ENCODE assay signal across 26 mouse cellular contexts in the genomic region with DNA sequence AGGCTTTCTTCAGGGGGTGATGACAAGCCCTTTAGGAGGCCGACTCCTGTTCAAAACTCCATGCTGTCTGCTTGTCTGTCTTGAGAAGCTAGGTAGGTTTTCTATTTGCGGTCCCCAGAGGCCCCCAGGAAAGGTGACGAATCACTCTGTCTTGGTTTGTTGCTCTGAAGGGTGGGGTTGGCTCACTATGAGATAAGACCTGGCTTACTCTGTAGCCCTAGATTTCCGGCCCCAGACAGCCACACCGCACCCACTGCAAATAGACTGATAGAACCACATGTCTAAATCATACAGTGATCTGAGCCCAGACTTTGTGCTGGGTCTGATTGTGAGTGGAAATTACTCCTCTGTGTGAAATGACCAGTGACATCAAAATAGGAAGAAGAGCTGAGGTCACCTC. TPM values are rescaled to one million over a fixed set of nuclear protein-coding genes. Genes with fewer than 3 reads are reported as not detected.
DNase-seq lines count a peak whose midpoint lies in the region; ATAC-seq and TF ChIP-seq lines count a peak whose summit lies in the region.
"Had no signal": no experiment of that assay in that cellular context is flagged by ENCODE, and none has a peak within 500 bp of the region (broad histone marks: within the 10 kb centered on the region; RNA-seq: fewer than 3 reads in every experiment).

No protein-coding gene starts in this region.

- intact Hi-C loops in gastrocnemius, adult 2 months (cut with DNase I), result no loop called here

- no peak overlapping the region for H3K4me2 ChIP-seq in intestine, embryonic 14.5 days (ENCODE audit: low read length)
- no peak overlapping the region for H3K4me2 ChIP-seq in liver, embryonic 13.5 days
- no peak overlapping the region for H3K4me2 ChIP-seq in stomach, embryonic 14.5 days (replicated peaks; ENCODE audit: low read depth, low read length)
- no peak overlapping the region for H3K4me2 ChIP-seq in hindbrain, embryonic 12.5 days (replicated peaks)
- H3K4me2 ChIP-seq: embryonic facial prominence, embryonic 15.5 days; heart, embryonic 12.5 days; neural tube, embryonic 13.5 days had no signal

- 0 out of 2 replicates have a peak, but pooled peaks have one; percentile 70 for ATAC-seq in intestine, embryonic 14.5 days (replicated peaks; ENCODE audit: low FRiP score, low TSS enrichment, low read depth)
- ATAC-seq in liver, embryonic 13.5 days (ENCODE audit: low read depth), result peak; percentile 83
- ATAC-seq in stomach, embryonic 14.5 days (ENCODE audit: insufficient number of reproducible peaks, insufficient read depth, low FRiP score, low read depth), result peak; percentile 63; the same call in 1 of the 2 replicates
- ATAC-seq in hindbrain, embryonic 12.5 days (ENCODE audit: low FRiP score), result no peak
- ATAC-seq: forebrain, embryonic 16.5 days; hindbrain, postnatal 0 days; lung, postnatal 0 days had no signal

- 68% methylated on average over 5 of the region's 5 CpGs for WGBS in intestine, embryonic 14.5 days
- 16% methylated on average over 5 of the region's 5 CpGs for WGBS in liver, embryonic 13.5 days (ENCODE audit: insufficient replicate concordance)
- WGBS in stomach, embryonic 14.5 days, result 59% methylated on average over 5 of the region's 5 CpGs
- WGBS in hindbrain, embryonic 12.5 days, result 94% methylated on average over 5 of the region's 5 CpGs

- peaks cover 16 to 52% of the 10 kb centered on the region in 2 experiments for H3K36me3 ChIP-seq in MEL (ENCODE audit: control insufficient read depth in 1 of 2, insufficient read depth in 2 of 2, low read length in 2 of 2)
- H3K36me3 ChIP-seq in intestine, embryonic 14.5 days (ENCODE audit: control insufficient read depth, insufficient read depth, low read length), result peaks cover 62% of the 10 kb centered on the region
- peaks cover 27% of the 10 kb centered on the region for H3K36me3 ChIP-seq in liver, embryonic 13.5 days
- peaks cover 23% of the 10 kb centered on the region for H3K36me3 ChIP-seq in stomach, embryonic 14.5 days (ENCODE audit: control insufficient read depth, insufficient read depth, low read length)
- H3K36me3 ChIP-seq in hindbrain, embryonic 12.5 days, result peaks cover 75% of the 10 kb centered on the region

- no peaks in the 10 kb centered on the region for H3K79me2 ChIP-seq in MEL (ENCODE audit: control insufficient read depth, insufficient read depth, low read length, poor library complexity)

- DNase-seq in MEL (ENCODE audit: low read depth, low spot score), result peak; percentile 91
- DNase-seq in intestine, embryonic 14.5 days (ENCODE audit: low spot score), result peak; percentile 54
- DNase-seq in liver, embryonic 13.5 days, result peak; percentile 50
- DNase-seq in gastrocnemius, adult 2 months, result no peak
- no peak for DNase-seq in embryo, embryonic 9.5 days (ENCODE audit: extremely low spot score)
- no peak for DNase-seq in heart, postnatal 4 days
- DNase-seq: adrenal gland, adult 8-10 months; cerebellum, postnatal 10 days; embryo, embryonic 11 days; kidney, adult 9 months; kidney, postnatal 4 days; layer of hippocampus, adult 9-11 months; left cerebral cortex, postnatal 4 days; midbrain, embryonic 14.5 days; right cerebral cortex, adult 18-20 months had no signal

- TF ChIP-seq CTCF in MEL (IDR thresholded peaks at IDR 0.05 in 2 of 3, conservative IDR thresholded peaks at IDR 0.05 in 1 of 3; ENCODE audit: control insufficient read depth in 1 of 3, insufficient read depth in 1 of 3, low read depth in 2 of 3, low read length in 3 of 3, poor library complexity in 1 of 3, severe bottlenecking in 1 of 3), result no peak
- TF ChIP-seq CTCF in gastrocnemius, adult 2 months (IDR thresholded peaks at IDR 0.05), result no peak

- no peaks in the 10 kb centered on the region for H3K27me3 ChIP-seq in MEL (ENCODE audit: control insufficient read depth in 1 of 2, insufficient read depth in 2 of 2, low read length in 2 of 2)
- no peaks in the 10 kb centered on the region for H3K27me3 ChIP-seq in intestine, embryonic 14.5 days (replicated peaks; ENCODE audit: control insufficient read depth, insufficient read depth, low read length)
- H3K27me3 ChIP-seq in liver, embryonic 13.5 days, result 0 out of 2 replicates have a peak, but pooled peaks cover 4% of the 10 kb centered on the region
- H3K27me3 ChIP-seq in stomach, embryonic 14.5 days (ENCODE audit: control insufficient read depth, insufficient read depth, low read length), result no peaks in the 10 kb centered on the region
- H3K27me3 ChIP-seq in hindbrain, embryonic 12.5 days, result no peaks in the 10 kb centered on the region
- H3K27me3 ChIP-seq: CH12.LX; embryonic facial prominence, embryonic 15.5 days; heart, embryonic 12.5 days; neural tube, embryonic 13.5 days had no signal

- H3K27ac ChIP-seq in MEL (ENCODE audit: control insufficient read depth, low read depth, low read length), result peak overlapping the region; percentile 87
- H3K27ac ChIP-seq in intestine, embryonic 14.5 days (ENCODE audit: low read depth), result no peak overlapping the region
- no peak overlapping the region for H3K27ac ChIP-seq in liver, embryonic 13.5 days
- H3K27ac ChIP-seq in stomach, embryonic 14.5 days (ENCODE audit: low read length), result no peak overlapping the region
- no peak overlapping the region for H3K27ac ChIP-seq in hindbrain, embryonic 12.5 days
- no peak overlapping the region for H3K27ac ChIP-seq in gastrocnemius, adult 2 months
- H3K27ac ChIP-seq: embryonic facial prominence, embryonic 15.5 days; hindbrain, postnatal 0 days; left cerebral cortex, adult 2 months; neural tube, embryonic 13.5 days had no signal

- TF ChIP-seq POLR2A in MEL (IDR thresholded peaks at IDR 0.05; ENCODE audit: control insufficient read depth in 1 of 2, insufficient read depth in 1 of 2, low read depth in 1 of 2, low read length in 2 of 2, poor library complexity in 1 of 2), result no peak

- TF ChIP-seq EP300 in MEL (IDR thresholded peaks at IDR 0.05; ENCODE audit: low read depth in 1 of 2, low read length in 2 of 2), result peak; percentile 89 to 95

- no peaks in the 10 kb centered on the region for H3K9me3 ChIP-seq in MEL (replicated peaks; ENCODE audit: insufficient read depth, low read length)
- no peaks in the 10 kb centered on the region for H3K9me3 ChIP-seq in intestine, embryonic 14.5 days (ENCODE audit: control insufficient read depth, low read length)
- H3K9me3 ChIP-seq in liver, embryonic 13.5 days (replicated peaks), result no peaks in the 10 kb centered on the region
- no peaks in the 10 kb centered on the region for H3K9me3 ChIP-seq in stomach, embryonic 14.5 days (ENCODE audit: control insufficient read depth, low read depth, low read length)
- H3K9me3 ChIP-seq in hindbrain, embryonic 12.5 days (replicated peaks), result no peaks in the 10 kb centered on the region
- H3K9me3 ChIP-seq: embryonic facial prominence, embryonic 15.5 days; neural tube, embryonic 13.5 days had no signal

- no peak for TF ChIP-seq RAD21 in MEL (IDR thresholded peaks at IDR 0.05; ENCODE audit: low read depth, low read length)

- no peak overlapping the region for H3K4me3 ChIP-seq in MEL (ENCODE audit: control insufficient read depth in 1 of 2, insufficient read depth in 1 of 2, low read depth in 2 of 2, low read length in 2 of 2)
- H3K4me3 ChIP-seq in intestine, embryonic 14.5 days (ENCODE audit: low read depth, low read length), result no peak overlapping the region
- H3K4me3 ChIP-seq in liver, embryonic 13.5 days (replicated peaks), result no peak overlapping the region
- H3K4me3 ChIP-seq in stomach, embryonic 14.5 days (ENCODE audit: low read depth, low read length), result no peak overlapping the region
- H3K4me3 ChIP-seq in hindbrain, embryonic 12.5 days, result no peak overlapping the region
- no peak overlapping the region for H3K4me3 ChIP-seq in gastrocnemius, adult 2 months
- H3K4me3 ChIP-seq: embryonic facial prominence, embryonic 15.5 days; heart, embryonic 12.5 days; left cerebral cortex, adult 2 months; neural tube, embryonic 13.5 days had no signal

- 0 out of 2 replicates have a peak overlapping the region, but pooled peaks have one; percentile 32 for H3K9ac ChIP-seq in MEL (ENCODE audit: control insufficient read depth, low read depth, low read length, poor library complexity, severe bottlenecking)
- H3K9ac ChIP-seq in intestine, embryonic 14.5 days (ENCODE audit: low read length), result no peak overlapping the region
- H3K9ac ChIP-seq in liver, embryonic 13.5 days, result no peak overlapping the region
- no peak overlapping the region for H3K9ac ChIP-seq in stomach, embryonic 14.5 days (replicated peaks; ENCODE audit: low read depth, low read length)
- H3K9ac ChIP-seq in hindbrain, embryonic 12.5 days, result no peak overlapping the region
- H3K9ac ChIP-seq: embryonic facial prominence, embryonic 15.5 days; heart, embryonic 12.5 days; neural tube, embryonic 13.5 days had no signal

- peaks cover 31 to 44% of the 10 kb centered on the region in 2 experiments for H3K4me1 ChIP-seq in MEL (ENCODE audit: control insufficient read depth in 1 of 2, insufficient read depth in 2 of 2, low read length in 2 of 2)
- H3K4me1 ChIP-seq in intestine, embryonic 14.5 days (replicated peaks; ENCODE audit: control insufficient read depth, insufficient read depth, low read length), result no peaks in the 10 kb centered on the region
- H3K4me1 ChIP-seq in liver, embryonic 13.5 days (replicated peaks), result peaks cover 29% of the 10 kb centered on the region
- no peaks in the 10 kb centered on the region for H3K4me1 ChIP-seq in stomach, embryonic 14.5 days (ENCODE audit: control insufficient read depth, insufficient read depth, low read length)
- no peaks in the 10 kb centered on the region for H3K4me1 ChIP-seq in hindbrain, embryonic 12.5 days
- H3K4me1 ChIP-seq: embryonic facial prominence, embryonic 15.5 days; neural tube, embryonic 13.5 days had no signal

RNA-seq across cellular contexts. Expression of a gene that starts 19.1 kb away (rescaled TPM):
- total RNA-seq in MEL (2012; rRNA removed), result 41.6 and 52.0 TPM in 2 replicates
- 10 to 100 TPM in 1 of 2 experiments, not detected in 1; 53.6 TPM for polyA plus RNA-seq in MEL (2012; ENCODE audit: insufficient read depth in 1 of 2, insufficient read length in 2 of 2, low read depth in 1 of 2, low replicate concordance in 2 of 2, missing spikeins in 1 of 2)
- 34.5 and 37.4 TPM in 2 replicates for polyA plus RNA-seq in intestine, embryonic 14.5 days (2014; fragmentation: Nextera tagmentation; extraction: Ambion mirVana)
- polyA plus RNA-seq in liver, embryonic 13.5 days (2015; fragmentation: Nextera tagmentation; extraction: Ambion mirVana), result 15.5 and 16.5 TPM in 2 replicates
- 35.4 and 36.6 TPM in 2 replicates for polyA plus RNA-seq in stomach, embryonic 14.5 days (2014; fragmentation: Nextera tagmentation; extraction: Ambion mirVana)
- 37.2 and 38.5 TPM in 2 replicates for polyA plus RNA-seq in hindbrain, embryonic 12.5 days (2016; fragmentation: Nextera tagmentation; extraction: Ambion mirVana)
- 1 to 10 TPM; 9.0 to 9.6 TPM for total RNA-seq in gastrocnemius, adult 2 months (2021)
- total RNA-seq in heart, postnatal 4 days (2021), result 10 to 100 TPM; 17.0 to 17.1 TPM

RNA-seq across cellular contexts. Expression of a gene that starts 19.1 kb away (rescaled TPM):
- total RNA-seq in MEL (2012; rRNA removed), result 71.2 and 74.5 TPM in 2 replicates
- 10 to 100 TPM in 1 of 2 experiments, not detected in 1; 63.3 TPM for polyA plus RNA-seq in MEL (2012; ENCODE audit: insufficient read depth in 1 of 2, insufficient read length in 2 of 2, low read depth in 1 of 2, low replicate concordance in 2 of 2, missing spikeins in 1 of 2)
- 61.2 and 64.6 TPM in 2 replicates for polyA plus RNA-seq in intestine, embryonic 14.5 days (2014; fragmentation: Nextera tagmentation; extraction: Ambion mirVana)
- 31.3 and 33.0 TPM in 2 replicates for polyA plus RNA-seq in liver, embryonic 13.5 days (2015; fragmentation: Nextera tagmentation; extraction: Ambion mirVana)
- 46.2 and 47.2 TPM in 2 replicates for polyA plus RNA-seq in stomach, embryonic 14.5 days (2014; fragmentation: Nextera tagmentation; extraction: Ambion mirVana)
- polyA plus RNA-seq in hindbrain, embryonic 12.5 days (2016; fragmentation: Nextera tagmentation; extraction: Ambion mirVana), result 50.9 and 53.0 TPM in 2 replicates
- 10 to 100 TPM; 27.5 to 29.8 TPM for total RNA-seq in gastrocnemius, adult 2 months (2021)
- 10 to 100 TPM; 24.1 to 25.5 TPM for total RNA-seq in heart, postnatal 4 days (2021)

RNA-seq across cellular contexts. Expression of a gene that starts 23.0 kb away (rescaled TPM):
- total RNA-seq in MEL (2012; rRNA removed), result 26.2 and 34.4 TPM in 2 replicates
- polyA plus RNA-seq in MEL (2012; ENCODE audit: insufficient read depth in 1 of 2, insufficient read length in 2 of 2, low read depth in 1 of 2, low replicate concordance in 2 of 2, missing spikeins in 1 of 2), result 10 to 100 TPM in 1 of 2 experiments, not detected in 1; 48.2 TPM
- 68.9 and 73.2 TPM in 2 replicates for polyA plus RNA-seq in intestine, embryonic 14.5 days (2014; fragmentation: Nextera tagmentation; extraction: Ambion mirVana)
- 10.5 and 14.0 TPM in 2 replicates for polyA plus RNA-seq in liver, embryonic 13.5 days (2015; fragmentation: Nextera tagmentation; extraction: Ambion mirVana)
- 60.4 and 65.6 TPM in 2 replicates for polyA plus RNA-seq in stomach, embryonic 14.5 days (2014; fragmentation: Nextera tagmentation; extraction: Ambion mirVana)
- polyA plus RNA-seq in hindbrain, embryonic 12.5 days (2016; fragmentation: Nextera tagmentation; extraction: Ambion mirVana), result 55.8 and 60.8 TPM in 2 replicates
- total RNA-seq in gastrocnemius, adult 2 months (2021), result 10 to 100 TPM; 10.5 to 11.5 TPM
- total RNA-seq in heart, postnatal 4 days (2021), result 10 to 100 TPM; 17.1 to 18.9 TPM

RNA-seq across cellular contexts. Expression of a gene that starts 41.4 kb away (rescaled TPM):
- total RNA-seq in MEL (2012; rRNA removed), result 4.0 and 6.2 TPM in 2 replicates
- polyA plus RNA-seq in MEL (2012; ENCODE audit: insufficient read depth in 1 of 2, insufficient read length in 2 of 2, low read depth in 1 of 2, low replicate concordance in 2 of 2, missing spikeins in 1 of 2), result 1 to 10 TPM in 1 of 2 experiments, not detected in 1; 9.4 TPM
- 4.1 and 5.0 TPM in 2 replicates for polyA plus RNA-seq in intestine, embryonic 14.5 days (2014; fragmentation: Nextera tagmentation; extraction: Ambion mirVana)
- 6.9 and 8.3 TPM in 2 replicates for polyA plus RNA-seq in liver, embryonic 13.5 days (2015; fragmentation: Nextera tagmentation; extraction: Ambion mirVana)
- polyA plus RNA-seq in stomach, embryonic 14.5 days (2014; fragmentation: Nextera tagmentation; extraction: Ambion mirVana), result 3.9 and 4.0 TPM in 2 replicates
- 18.2 and 20.1 TPM in 2 replicates for polyA plus RNA-seq in hindbrain, embryonic 12.5 days (2016; fragmentation: Nextera tagmentation; extraction: Ambion mirVana)
- 1 to 10 TPM; 3.5 TPM for total RNA-seq in gastrocnemius, adult 2 months (2021)
- total RNA-seq in heart, postnatal 4 days (2021), result 1 to 10 TPM; 4.2 to 4.9 TPM

RNA-seq across cellular contexts. Expression of a gene that starts 54.9 kb away (rescaled TPM):
- 1.3 and 2.3 TPM in 2 replicates for total RNA-seq in MEL (2012; rRNA removed)
- 1 to 10 TPM in 1 of 2 experiments, not detected in 1; 4.5 TPM for polyA plus RNA-seq in MEL (2012; ENCODE audit: insufficient read depth in 1 of 2, insufficient read length in 2 of 2, low read depth in 1 of 2, low replicate concordance in 2 of 2, missing spikeins in 1 of 2)
- 22.4 and 25.4 TPM in 2 replicates for polyA plus RNA-seq in intestine, embryonic 14.5 days (2014; fragmentation: Nextera tagmentation; extraction: Ambion mirVana)
- 6.2 and 7.7 TPM in 2 replicates for polyA plus RNA-seq in liver, embryonic 13.5 days (2015; fragmentation: Nextera tagmentation; extraction: Ambion mirVana)
- 30.0 and 35.4 TPM in 2 replicates for polyA plus RNA-seq in stomach, embryonic 14.5 days (2014; fragmentation: Nextera tagmentation; extraction: Ambion mirVana)
- polyA plus RNA-seq in hindbrain, embryonic 12.5 days (2016; fragmentation: Nextera tagmentation; extraction: Ambion mirVana), result 2.6 and 2.9 TPM in 2 replicates
- not detected for total RNA-seq in gastrocnemius, adult 2 months (2021)
- under 1 TPM; 0.54 to 0.91 TPM for total RNA-seq in heart, postnatal 4 days (2021)
- total RNA-seq: granulocyte monocyte progenitor cell, adult 5-6 weeks; left cerebral cortex, postnatal 4 days had no signal

Comparison
In these comparisons a context has a peak if more than half of its experiments do, and no peak if none do; other contexts are left out.
1. DNase-seq: peak in MEL (single experiment), intestine, embryonic 14.5 days (single experiment) and liver, embryonic 13.5 days (single experiment); none in gastrocnemius, adult 2 months (single experiment), embryo, embryonic 9.5 days (single experiment) and heart, postnatal 4 days (single experiment).